Mouse (Mus musculus): Measurements from ENCODE around the gene Dtd2. TPM values are rescaled to one million over a fixed set of nuclear protein-coding genes. Genes with fewer than 3 reads are reported as not detected.

The Dtd2 gene
- total RNA-seq, 2 experiments from 2014 or later: 5.1 to 5.8 TPM

Other genes with a start within 250 kb of the Dtd2 start
- gene Hectd1, start 177.0 kb downstream of the Dtd2 start, total RNA-seq (2021): 10 to 100 TPM; 79.2 to 97.2 TPM
- 10 to 100 TPM; 14.1 to 17.9 TPM for gene Heatr5a, start 35.2 kb downstream of the Dtd2 start, total RNA-seq (2021)
- gene Gpr33, start 21.6 kb upstream of the Dtd2 start, total RNA-seq (2021): not detected
- 1 to 10 TPM; 3.3 to 3.7 TPM for gene Nubpl, start 91.2 kb upstream of the Dtd2 start, total RNA-seq (2021)